Mouse (Mus musculus): ENCODE data around the gene Mycbp2. TPM values are rescaled to one million over a fixed set of nuclear protein-coding genes. Genes with fewer than 3 reads are reported as not detected.
A peak's percentile ranks its signal among the peaks of the same experiment; 100 is the strongest.

The Mycbp2 gene
- total RNA-seq, 2 experiments from 2014 or later: 25.0 to 31.0 TPM

DNA sequence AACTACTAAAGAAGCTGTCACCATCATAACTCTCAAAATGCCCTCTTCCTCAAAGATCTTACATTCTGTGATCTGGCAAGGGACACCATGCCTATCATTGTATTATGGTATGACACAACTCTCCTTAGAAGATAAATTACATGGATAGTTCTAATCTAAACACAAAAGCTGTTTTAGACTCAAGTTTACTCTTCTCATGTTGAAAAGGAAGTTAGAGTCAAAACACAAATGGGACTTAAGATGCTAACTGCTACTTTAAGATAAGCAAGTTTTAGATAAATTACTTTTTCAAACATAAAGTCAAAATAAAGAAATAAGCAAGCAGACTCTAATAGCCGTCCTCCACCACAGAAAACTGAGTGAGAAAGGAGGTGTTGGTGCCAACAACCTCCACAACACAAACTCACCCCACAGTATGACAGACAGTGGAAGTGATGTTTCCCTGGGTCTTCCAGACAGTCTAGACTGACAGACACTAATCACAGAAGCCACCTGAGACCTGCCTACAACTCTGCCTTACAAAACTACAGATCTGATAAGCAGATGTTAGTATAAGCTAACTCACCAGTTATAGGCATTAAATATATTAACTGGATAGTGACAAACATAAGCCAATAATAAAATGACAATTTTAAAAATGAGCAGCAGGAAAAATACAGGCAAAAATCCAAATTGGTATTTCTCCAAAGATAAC lies 260.6 kb downstream of the Mycbp2 start:
- intact Hi-C loops (cut with DNase I): no loop called here
- DNase-seq (ENCODE audit: low spot score): no peak

DNA sequence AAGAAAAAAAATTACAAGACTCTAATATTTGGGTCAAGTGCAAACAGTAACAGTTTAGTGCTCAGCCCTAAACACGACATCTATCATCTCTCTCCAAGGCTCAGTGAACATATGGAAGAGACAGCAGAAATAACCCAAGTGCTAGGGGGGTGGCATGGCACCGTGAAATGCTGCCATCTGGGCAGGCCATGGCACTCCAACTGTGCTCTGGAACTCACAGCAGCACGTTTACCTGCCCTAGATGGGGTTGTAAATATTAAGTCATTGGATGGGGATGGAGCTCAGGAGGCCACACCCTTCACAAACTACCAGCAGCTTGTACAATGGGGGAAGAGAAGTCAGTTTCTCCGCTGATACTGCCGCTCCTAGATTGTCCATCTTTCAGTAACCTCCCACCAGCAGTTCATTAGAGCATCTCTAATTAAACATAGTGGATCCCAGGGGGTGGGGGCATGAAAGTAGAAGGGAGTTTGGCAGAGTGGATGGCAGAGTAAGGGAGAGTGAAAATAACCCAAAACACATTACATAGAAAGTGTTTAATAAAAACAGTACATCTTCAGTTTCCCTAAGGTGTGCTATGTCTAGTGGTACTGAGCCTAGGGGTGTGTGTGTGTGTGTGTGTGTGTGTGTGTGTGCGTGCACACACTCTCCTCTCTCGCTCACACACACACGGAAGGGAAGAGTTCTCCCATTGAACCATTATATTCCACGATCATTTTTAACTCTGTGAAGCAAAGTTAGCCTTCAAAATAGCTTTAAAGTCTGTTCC lies 267.2 kb downstream of the Mycbp2 start:
- intact Hi-C loops (cut with DNase I): no loop called here
- DNase-seq (ENCODE audit: low spot score): no peak

DNA sequence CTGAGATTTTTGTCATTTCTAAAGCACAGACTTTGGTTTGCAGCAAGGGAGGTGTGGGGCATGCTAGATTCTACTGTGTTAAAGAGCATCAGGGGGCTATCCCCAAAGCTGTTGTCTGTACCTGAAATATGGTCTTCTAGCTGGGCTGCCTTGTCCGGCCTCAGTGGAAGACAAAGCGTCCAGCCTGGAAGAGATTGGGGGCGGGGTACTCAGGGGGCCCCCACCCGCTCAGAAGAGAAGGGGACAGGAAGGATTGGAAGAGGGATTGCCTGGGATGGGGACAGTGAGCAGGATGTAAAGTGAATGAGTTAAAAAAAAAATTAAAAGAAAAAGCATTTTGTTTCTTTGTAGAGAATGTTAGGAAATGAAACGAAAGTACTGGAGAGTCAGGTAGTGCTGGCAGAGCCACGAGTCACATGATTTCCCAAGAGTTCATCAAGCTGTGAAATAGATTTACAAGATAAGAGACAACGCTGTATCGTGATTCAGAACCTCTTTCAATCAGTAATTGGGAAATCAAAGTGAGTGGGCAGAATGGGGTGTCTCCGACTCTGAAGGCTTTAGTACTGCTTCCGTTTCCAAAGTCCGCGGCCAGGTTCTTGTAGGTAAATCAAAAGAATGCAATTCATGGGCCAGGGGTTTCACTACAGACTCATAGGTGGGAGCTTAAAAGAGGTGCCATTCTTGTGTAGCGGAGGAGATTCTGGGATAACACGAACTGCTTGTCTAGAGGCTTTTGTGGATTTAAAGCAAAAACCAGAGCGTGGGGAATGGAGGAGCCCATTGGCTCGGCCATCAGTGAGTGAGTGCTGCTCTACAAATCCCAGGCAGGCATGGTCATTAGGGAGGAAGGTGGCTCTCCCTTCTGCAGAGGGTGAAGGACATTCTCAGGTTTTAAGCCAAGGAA lies 268.4 kb downstream of the Mycbp2 start:
- intact Hi-C loops (cut with DNase I): no loop called here
- no peak for DNase-seq (ENCODE audit: low spot score)

DNA sequence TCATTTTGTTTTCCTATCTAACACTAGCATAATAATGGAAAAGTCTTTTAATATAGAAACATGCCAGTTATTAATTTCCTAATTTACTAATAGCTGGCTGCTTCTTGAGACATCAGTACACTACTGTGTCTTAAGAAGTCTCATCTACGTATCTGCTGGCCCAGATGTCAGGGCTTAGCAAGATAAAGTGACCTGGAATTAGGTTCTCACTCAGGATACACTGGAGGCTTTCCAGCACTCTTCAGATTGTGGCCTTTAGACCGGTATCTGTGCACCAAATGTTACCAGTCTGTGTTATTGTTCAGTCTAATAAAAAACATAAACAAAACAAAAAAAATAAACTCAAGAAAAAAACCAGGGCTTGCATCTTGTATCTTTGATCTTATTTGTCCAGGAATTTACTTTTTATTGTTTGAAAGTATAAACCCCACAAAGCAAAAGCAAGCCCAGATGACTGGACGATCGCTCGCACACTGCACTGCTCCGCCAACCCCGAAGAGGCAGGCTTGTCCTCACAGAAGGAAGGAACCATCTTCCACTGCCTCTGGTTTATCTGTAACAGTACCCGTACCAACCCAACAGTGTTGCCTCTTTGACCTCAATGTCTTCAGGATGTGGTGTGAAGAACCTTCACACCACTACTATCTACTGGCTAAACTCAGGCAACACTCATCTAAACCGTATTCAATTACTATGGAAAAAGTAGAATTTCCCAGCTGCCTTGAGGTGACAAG lies 269.2 kb downstream of the Mycbp2 start:
- DNase-seq (ENCODE audit: low spot score): no peak
- intact Hi-C loops (cut with DNase I): no loop called here

DNA sequence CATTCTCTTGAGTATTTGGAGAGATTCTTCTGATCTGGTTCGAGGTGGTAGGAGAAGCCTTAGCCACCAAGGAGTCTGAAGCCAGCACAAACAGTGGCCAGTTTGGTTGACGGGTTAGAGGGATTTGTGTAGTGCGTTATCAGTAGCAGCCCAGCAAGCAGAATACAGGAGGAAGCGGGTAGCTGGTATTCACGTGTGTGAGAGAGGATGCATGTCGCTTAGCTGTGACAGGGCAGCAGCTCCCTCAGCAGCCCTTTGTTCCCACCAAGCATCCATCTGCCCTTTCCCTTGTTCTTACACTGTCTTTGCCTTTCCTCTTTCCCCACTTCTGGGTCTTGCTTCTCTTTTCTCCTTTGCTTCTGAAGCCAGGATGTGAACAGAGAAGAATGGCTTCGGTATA lies 271.4 kb downstream of the Mycbp2 start:
- intact Hi-C loops (cut with DNase I): no loop called here
- DNase-seq (ENCODE audit: low spot score): no peak

DNA sequence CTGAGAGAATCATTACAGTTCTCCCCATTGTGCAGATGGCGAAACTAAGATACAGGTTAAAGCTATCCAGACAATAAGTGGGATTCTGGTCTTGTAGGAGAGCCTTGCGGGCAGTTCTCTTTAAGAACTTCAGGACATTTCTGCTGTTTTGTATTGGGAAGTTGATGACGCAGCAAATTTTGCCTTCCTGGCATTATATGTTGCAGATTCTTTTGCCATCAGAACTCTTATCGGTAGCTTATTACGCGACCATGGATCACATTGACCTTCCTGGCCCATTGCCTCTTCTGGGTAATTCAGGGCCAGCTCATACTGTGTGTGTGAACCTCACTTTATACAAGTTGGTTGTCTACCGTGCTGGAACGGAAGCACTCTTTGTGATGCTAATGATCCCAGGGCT lies 272.8 kb downstream of the Mycbp2 start:
- intact Hi-C loops (cut with DNase I): loop anchor here (5.0 kb wide), 1 partner anchor 463 kb away; no protein-coding TSS in a partner anchor
- no peak for DNase-seq (ENCODE audit: low spot score)

DNA sequence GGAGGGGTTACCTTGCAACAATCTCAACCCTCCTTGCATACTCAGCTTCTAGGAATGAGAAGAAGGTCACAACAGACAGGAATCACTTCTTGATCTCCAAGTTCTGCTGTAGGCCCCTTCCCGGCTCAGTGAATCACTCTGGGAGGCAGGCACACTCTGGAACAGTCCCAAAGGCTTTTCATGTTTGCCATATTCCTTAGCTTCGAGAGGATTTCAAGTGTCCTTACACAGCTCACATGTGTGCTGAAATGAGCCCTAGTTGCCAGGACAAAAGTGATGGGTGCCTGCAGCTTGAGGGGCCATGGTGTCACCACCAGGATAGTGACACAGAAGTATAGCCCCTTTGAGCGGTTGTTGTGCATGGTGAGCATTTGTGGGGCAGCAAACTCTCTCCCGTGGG lies 273.9 kb downstream of the Mycbp2 start:
- intact Hi-C loops (cut with DNase I): loop anchor here (5.0 kb wide), 1 partner anchor 465 kb away; no protein-coding TSS in a partner anchor
- DNase-seq (ENCODE audit: low spot score): no peak

DNA sequence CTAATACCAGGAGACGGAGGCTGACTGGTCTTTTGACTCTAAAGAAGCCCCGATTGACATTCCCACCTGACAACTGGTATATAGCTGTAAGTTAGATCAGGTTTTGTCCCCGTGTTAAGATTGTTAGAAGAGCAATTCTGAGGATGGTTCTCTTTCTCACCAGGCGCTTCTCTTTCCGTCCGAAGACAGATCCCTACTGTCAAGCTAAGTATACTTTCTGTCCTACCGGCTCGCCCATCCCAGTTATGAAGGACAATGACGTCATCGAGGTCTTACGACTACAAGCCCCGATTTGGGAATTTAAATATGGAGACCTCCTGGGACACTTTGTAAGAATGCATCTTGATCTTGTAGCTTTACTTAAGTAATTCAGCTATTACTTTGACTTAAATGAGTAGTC lies 275.1 kb downstream of the Mycbp2 start:
- intact Hi-C loops (cut with DNase I): loop anchor here (5.0 kb wide), 1 partner anchor 466 kb away; no protein-coding TSS in a partner anchor
- DNase-seq (ENCODE audit: low spot score): no peak

DNA sequence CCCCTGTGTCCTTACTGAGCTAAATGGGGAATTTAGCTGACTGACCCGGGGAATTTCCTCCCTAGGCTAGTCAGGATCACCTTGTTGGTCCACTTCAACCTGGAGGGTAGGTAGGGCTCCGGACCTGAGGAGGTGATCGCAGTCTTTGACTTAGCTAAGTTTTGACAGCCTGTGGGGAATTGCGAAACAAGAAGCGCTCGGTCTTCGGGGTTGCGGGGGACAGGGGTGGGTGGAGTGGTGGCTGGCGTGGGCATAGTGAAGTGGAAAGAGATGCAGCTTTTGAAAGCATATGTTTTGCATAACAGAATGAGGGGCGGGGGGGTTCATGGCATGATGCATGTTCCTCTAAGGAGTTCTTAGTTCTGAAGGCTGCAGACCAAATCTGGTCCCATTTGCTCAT lies 275.8 kb downstream of the Mycbp2 start:
- intact Hi-C loops (cut with DNase I): loop anchor here (1.0 to 5.0 kb wide), 2 partner anchors 28 to 467 kb away; no protein-coding TSS in a partner anchor
- no peak for DNase-seq (ENCODE audit: low spot score)

DNA sequence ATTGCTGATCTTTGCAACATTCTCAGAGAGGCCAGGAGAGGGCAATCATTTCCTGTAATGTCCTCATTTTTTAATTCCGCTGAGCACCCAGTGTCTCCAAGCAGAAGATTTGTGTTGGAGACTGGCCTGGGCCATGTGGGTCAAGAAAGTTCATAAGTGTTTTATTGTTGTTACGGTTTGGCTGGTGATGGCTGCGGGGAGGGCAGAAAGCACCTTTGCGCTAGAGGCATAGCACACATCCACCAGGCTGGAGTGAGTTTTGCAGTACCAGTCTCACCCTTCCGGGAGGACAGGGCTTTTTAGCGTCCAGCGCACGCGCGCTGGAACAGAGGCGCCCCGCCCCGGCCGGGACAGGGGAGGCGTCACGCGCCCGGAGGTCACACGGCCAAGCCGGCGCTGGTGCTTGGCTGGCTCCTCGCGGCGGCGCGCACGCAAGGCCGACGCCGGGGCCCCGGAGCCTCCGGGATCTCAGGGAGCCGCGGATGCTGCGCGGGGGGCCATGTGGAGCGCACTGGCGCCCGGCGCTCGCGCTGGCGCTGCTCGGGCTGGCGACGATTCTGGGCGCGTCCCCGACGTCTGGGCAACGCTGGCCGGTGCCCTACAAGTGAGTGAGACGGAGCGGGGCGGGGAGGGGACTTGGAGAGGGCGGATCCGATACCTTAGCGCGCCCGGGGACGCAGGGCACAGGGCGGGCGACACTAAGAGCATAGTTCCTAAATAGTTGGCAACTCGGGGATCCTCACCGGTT lies 276.6 kb downstream of the Mycbp2 start, which contains the start of gene Cln5:
Gene Cln5, plus strand, starts transcription at position 353 of the 748 bp plus-strand sequence.
- DNase-seq (ENCODE audit: low spot score): peak; percentile 94
- intact Hi-C loops (cut with DNase I): loop anchor here (1.0 to 5.0 kb wide), 2 partner anchors 28 to 467 kb away; no protein-coding TSS in a partner anchor

DNA sequence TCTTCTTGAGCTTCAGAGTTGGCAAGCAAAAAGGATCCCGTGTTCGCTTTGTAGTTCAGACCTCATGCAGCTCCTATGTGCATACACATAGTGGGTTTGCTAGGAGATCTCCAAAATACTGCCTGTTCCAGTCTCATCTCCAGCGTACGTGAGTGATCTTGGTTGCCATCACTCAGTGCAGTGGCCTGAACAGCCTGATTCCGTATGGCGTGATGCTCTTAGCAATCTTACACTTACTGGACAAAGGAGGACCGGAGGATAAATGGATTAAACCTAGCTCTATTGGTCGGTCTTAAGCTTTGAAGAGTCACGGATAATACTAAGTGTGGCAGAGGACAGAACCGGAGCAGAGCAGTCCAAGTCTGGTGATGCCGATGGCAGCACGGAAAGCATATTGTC lies 277.1 kb downstream of the Mycbp2 start:
- intact Hi-C loops (cut with DNase I): no loop called here
- no peak for DNase-seq (ENCODE audit: low spot score)

DNA sequence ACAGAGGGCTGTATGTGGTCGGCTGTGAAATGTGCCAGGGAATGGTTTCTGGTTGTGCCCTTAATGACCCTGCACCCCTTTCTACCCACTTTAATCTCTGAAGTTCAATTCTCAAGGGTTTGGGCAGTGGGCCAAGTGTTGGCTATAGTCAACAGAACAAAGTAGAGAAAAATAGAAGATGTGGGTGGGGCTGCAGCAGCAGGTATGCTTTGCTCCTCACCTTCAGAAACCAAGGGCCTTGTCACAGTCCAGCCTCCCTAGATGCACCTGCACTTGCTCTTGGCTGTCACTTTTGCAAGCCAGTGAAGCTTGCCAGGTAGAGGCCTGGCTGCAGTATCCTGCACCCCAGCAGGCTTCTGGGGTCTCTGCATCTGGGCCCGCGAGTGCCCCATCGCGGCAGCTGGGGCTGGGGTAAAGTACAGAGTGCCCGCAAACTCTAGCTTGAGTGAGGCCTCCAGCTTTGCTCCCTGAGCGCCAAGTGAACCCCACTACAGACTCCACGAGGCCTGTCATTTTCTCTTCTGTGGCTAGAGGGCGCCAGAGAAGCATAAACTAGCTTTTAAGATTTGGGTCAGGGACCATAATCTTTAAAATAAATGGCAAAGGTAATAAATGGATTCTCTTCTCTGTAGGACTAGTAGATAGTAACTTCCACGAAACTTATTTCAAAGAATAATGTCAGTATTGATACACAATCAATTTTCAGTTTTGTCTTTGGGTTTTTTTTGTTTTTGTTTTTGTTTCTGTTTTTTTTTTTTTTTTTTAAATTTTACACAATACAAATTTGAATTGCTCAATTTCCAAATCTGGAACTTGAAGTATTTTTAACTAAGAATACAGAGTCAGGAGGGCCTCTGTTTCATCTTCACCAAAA lies 281.1 kb downstream of the Mycbp2 start:
- peak; percentile 19 for DNase-seq (ENCODE audit: low spot score)
- intact Hi-C loops (cut with DNase I): loop anchor here (2.0 kb wide), 1 partner anchor 65 kb away; no protein-coding TSS in a partner anchor

Other genes starting within 250 kb of the Mycbp2 start
- 10 to 100 TPM; 53.9 to 55.5 TPM for gene Fbxl3, start 247.2 kb downstream of the Mycbp2 start, total RNA-seq (2021)
- under 1 TPM; 0.28 to 0.49 TPM for gene Scel, start 166.5 kb upstream of the Mycbp2 start, total RNA-seq (2021)